In the genomic region with DNA sequence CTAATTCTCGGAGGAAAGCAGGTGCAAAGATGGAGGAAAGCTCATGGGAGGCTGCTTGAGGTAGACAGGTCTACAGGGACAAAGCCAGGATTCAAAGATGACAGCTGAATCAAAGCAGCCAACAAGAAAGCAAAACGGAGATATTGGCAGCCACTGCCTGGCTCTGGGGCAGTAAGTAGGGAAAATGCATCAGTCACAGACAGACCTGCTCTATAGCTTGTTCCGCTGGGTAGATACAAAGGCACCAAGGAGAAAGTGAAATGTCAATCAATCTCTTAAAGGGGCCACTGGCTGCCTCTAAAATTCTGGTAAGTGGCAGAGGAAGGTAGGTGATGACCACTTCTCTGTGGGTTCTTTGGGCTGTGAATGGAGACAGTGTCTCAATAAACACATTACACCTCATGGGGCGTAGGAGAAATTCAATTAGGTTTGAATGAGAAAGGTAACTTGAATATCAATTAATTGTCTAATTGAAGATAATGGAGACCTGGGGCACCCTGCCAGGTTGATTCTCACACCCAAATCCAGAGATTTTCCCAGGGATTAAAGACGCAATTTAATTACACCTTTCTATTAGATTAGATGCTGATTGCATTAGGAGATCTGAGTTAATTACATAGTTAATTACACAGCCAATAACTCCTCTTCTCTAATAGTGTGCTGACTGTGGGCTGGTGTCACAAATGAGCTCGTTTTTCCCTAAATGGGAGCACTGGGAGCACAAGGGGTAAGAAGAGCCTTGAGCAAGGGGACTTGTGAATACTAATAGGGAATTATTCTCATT, we compare ENCODE assay signal across 27 mouse cellular contexts.
DNase-seq lines count a peak whose midpoint lies in the region; ATAC-seq lines count a peak whose summit lies in the region.
"Had no signal": no experiment of that assay in that cellular context is flagged by ENCODE, and none has a peak within 500 bp of the region (broad histone marks: within the 10 kb centered on the region; RNA-seq: fewer than 3 reads in every experiment).

No protein-coding gene starts in this region.

- no peaks in the 10 kb centered on the region for H3K27me3 ChIP-seq in hindbrain, embryonic 12.5 days
- H3K27me3 ChIP-seq in hindbrain, embryonic 11.5 days (ENCODE audit: control insufficient read depth, insufficient read depth, low read length), result no peaks in the 10 kb centered on the region
- no peaks in the 10 kb centered on the region for H3K27me3 ChIP-seq in midbrain, embryonic 15.5 days (replicated peaks)
- no peaks in the 10 kb centered on the region for H3K27me3 ChIP-seq in midbrain, embryonic 16.5 days (ENCODE audit: control insufficient read depth, insufficient read depth, low read depth, low read length)
- H3K27me3 ChIP-seq in hindbrain, embryonic 16.5 days (replicated peaks; ENCODE audit: control insufficient read depth, insufficient read depth, low read length), result 0 out of 2 replicates have a peak, but pooled peaks cover 2% of the 10 kb centered on the region
- no peaks in the 10 kb centered on the region for H3K27me3 ChIP-seq in neural tube, embryonic 14.5 days (ENCODE audit: control insufficient read depth, insufficient read depth, low read length)
- H3K27me3 ChIP-seq: embryonic facial prominence, embryonic 12.5 days; heart, embryonic 12.5 days; kidney, embryonic 15.5 days; midbrain, embryonic 12.5 days had no signal

- H3K36me3 ChIP-seq in hindbrain, embryonic 12.5 days, result no peaks in the 10 kb centered on the region
- H3K36me3 ChIP-seq in hindbrain, embryonic 11.5 days (ENCODE audit: control insufficient read depth, insufficient read depth, low read length), result no peaks in the 10 kb centered on the region
- no peaks in the 10 kb centered on the region for H3K36me3 ChIP-seq in midbrain, embryonic 15.5 days (replicated peaks)
- no peaks in the 10 kb centered on the region for H3K36me3 ChIP-seq in midbrain, embryonic 16.5 days (ENCODE audit: control insufficient read depth, insufficient read depth, low read length)
- H3K36me3 ChIP-seq in hindbrain, embryonic 16.5 days (ENCODE audit: control insufficient read depth, insufficient read depth, low read length), result no peaks in the 10 kb centered on the region
- H3K36me3 ChIP-seq in neural tube, embryonic 14.5 days (ENCODE audit: control insufficient read depth, insufficient read depth, low read length), result no peaks in the 10 kb centered on the region
- H3K36me3 ChIP-seq: embryonic facial prominence, embryonic 12.5 days; heart, embryonic 12.5 days; kidney, embryonic 15.5 days; midbrain, embryonic 12.5 days had no signal

- H3K4me3 ChIP-seq in hindbrain, embryonic 12.5 days, result no peak overlapping the region
- no peak overlapping the region for H3K4me3 ChIP-seq in hindbrain, embryonic 11.5 days (ENCODE audit: low read depth, low read length)
- no peak overlapping the region for H3K4me3 ChIP-seq in midbrain, embryonic 15.5 days
- H3K4me3 ChIP-seq in midbrain, embryonic 16.5 days (ENCODE audit: low read depth, low read length), result no peak overlapping the region
- no peak overlapping the region for H3K4me3 ChIP-seq in hindbrain, embryonic 16.5 days (ENCODE audit: low read length)
- no peak overlapping the region for H3K4me3 ChIP-seq in neural tube, embryonic 14.5 days (ENCODE audit: low read depth, low read length)
- H3K4me3 ChIP-seq: embryonic facial prominence, embryonic 12.5 days; heart, adult 2 months; heart, embryonic 12.5 days; kidney, embryonic 15.5 days; midbrain, embryonic 12.5 days; myocyte had no signal

- no peaks in the 10 kb centered on the region for H3K9me3 ChIP-seq in hindbrain, embryonic 12.5 days (replicated peaks)
- no peaks in the 10 kb centered on the region for H3K9me3 ChIP-seq in hindbrain, embryonic 11.5 days (ENCODE audit: control insufficient read depth, low read length)
- no peaks in the 10 kb centered on the region for H3K9me3 ChIP-seq in midbrain, embryonic 15.5 days
- no peaks in the 10 kb centered on the region for H3K9me3 ChIP-seq in midbrain, embryonic 16.5 days (replicated peaks; ENCODE audit: control insufficient read depth, low read length, poor library complexity, severe bottlenecking)
- no peaks in the 10 kb centered on the region for H3K9me3 ChIP-seq in hindbrain, embryonic 16.5 days (ENCODE audit: control insufficient read depth, low read length)
- H3K9me3 ChIP-seq in neural tube, embryonic 14.5 days (ENCODE audit: control insufficient read depth, low read length), result no peaks in the 10 kb centered on the region
- H3K9me3 ChIP-seq: embryonic facial prominence, embryonic 12.5 days; heart, embryonic 12.5 days; kidney, embryonic 15.5 days; midbrain, embryonic 12.5 days had no signal

- DNase-seq in hindbrain, embryonic 11.5 days (ENCODE audit: low spot score), result no peak
- DNase-seq: adrenal gland, postnatal 36 days; B cell, adult 2 months; cerebellum, adult 9-10 months; cerebellum, postnatal 36 days; embryo, embryonic 11 days; heart, adult 2 months; heart, postnatal 4 days; kidney, adult 18-20 months; kidney, postnatal 25 days; liver; lung, adult 2 months; lung, postnatal 14 days; thymus, adult 2 months; thymus, postnatal 4 days had no signal

- H3K27ac ChIP-seq in hindbrain, embryonic 12.5 days, result no peak overlapping the region
- no peak overlapping the region for H3K27ac ChIP-seq in hindbrain, embryonic 11.5 days (ENCODE audit: low read depth, low read length)
- H3K27ac ChIP-seq in midbrain, embryonic 15.5 days, result no peak overlapping the region
- H3K27ac ChIP-seq in midbrain, embryonic 16.5 days (ENCODE audit: low read length), result no peak overlapping the region
- no peak overlapping the region for H3K27ac ChIP-seq in hindbrain, embryonic 16.5 days (ENCODE audit: low read depth, low read length)
- H3K27ac ChIP-seq in neural tube, embryonic 14.5 days (ENCODE audit: low read depth, low read length), result no peak overlapping the region
- H3K27ac ChIP-seq: embryonic facial prominence, embryonic 12.5 days; heart, adult 2 months; kidney, embryonic 15.5 days; liver, embryonic 14.5 days; midbrain, embryonic 12.5 days had no signal

- no peak overlapping the region for H3K9ac ChIP-seq in hindbrain, embryonic 12.5 days
- no peak overlapping the region for H3K9ac ChIP-seq in hindbrain, embryonic 11.5 days (ENCODE audit: low read depth, low read length)
- H3K9ac ChIP-seq in midbrain, embryonic 15.5 days, result no peak overlapping the region
- H3K9ac ChIP-seq in midbrain, embryonic 16.5 days (ENCODE audit: low read depth, low read length), result no peak overlapping the region
- no peak overlapping the region for H3K9ac ChIP-seq in hindbrain, embryonic 16.5 days (ENCODE audit: low read depth, low read length)
- H3K9ac ChIP-seq in neural tube, embryonic 14.5 days (replicated peaks; ENCODE audit: low read depth, low read length), result no peak overlapping the region
- H3K9ac ChIP-seq: embryonic facial prominence, embryonic 12.5 days; heart, embryonic 12.5 days; kidney, embryonic 15.5 days; liver, embryonic 14.5 days; midbrain, embryonic 12.5 days had no signal

- 52% methylated on average over 6 of the region's 6 CpGs for WGBS in hindbrain, embryonic 12.5 days
- 61% methylated on average over 6 of the region's 6 CpGs for WGBS in hindbrain, embryonic 11.5 days
- WGBS in midbrain, embryonic 15.5 days, result 44% methylated on average over 6 of the region's 6 CpGs
- 36% methylated on average over 6 of the region's 6 CpGs for WGBS in midbrain, embryonic 16.5 days
- 35% methylated on average over 6 of the region's 6 CpGs for WGBS in hindbrain, embryonic 16.5 days
- 42% methylated on average over 6 of the region's 6 CpGs for WGBS in neural tube, embryonic 14.5 days

- H3K4me1 ChIP-seq in hindbrain, embryonic 12.5 days, result no peaks in the 10 kb centered on the region; the same call in 1 of the 2 replicates
- no peaks in the 10 kb centered on the region for H3K4me1 ChIP-seq in hindbrain, embryonic 11.5 days (replicated peaks; ENCODE audit: control insufficient read depth, insufficient read depth, low read length)
- 0 out of 2 replicates have a peak, but pooled peaks cover 7% of the 10 kb centered on the region for H3K4me1 ChIP-seq in midbrain, embryonic 15.5 days
- peaks cover 6% of the 10 kb centered on the region; the same call in 1 of the 2 replicates for H3K4me1 ChIP-seq in midbrain, embryonic 16.5 days (ENCODE audit: control insufficient read depth, insufficient read depth, low read length)
- no peaks in the 10 kb centered on the region; the same call in 1 of the 2 replicates for H3K4me1 ChIP-seq in hindbrain, embryonic 16.5 days (ENCODE audit: control insufficient read depth, insufficient read depth, low read depth, low read length)
- H3K4me1 ChIP-seq in neural tube, embryonic 14.5 days (ENCODE audit: control insufficient read depth, insufficient read depth, low read length), result no peaks in the 10 kb centered on the region
- H3K4me1 ChIP-seq: embryonic facial prominence, embryonic 12.5 days; heart, embryonic 12.5 days; kidney, embryonic 15.5 days; midbrain, embryonic 12.5 days had no signal

- ATAC-seq in hindbrain, embryonic 12.5 days (ENCODE audit: low FRiP score), result peak; percentile 69
- ATAC-seq in hindbrain, embryonic 11.5 days (ENCODE audit: low FRiP score), result no peak
- peak; percentile 56; the same call in 1 of the 2 replicates for ATAC-seq in midbrain, embryonic 15.5 days (replicated peaks)
- no peak for ATAC-seq in midbrain, embryonic 16.5 days
- peak; percentile 64; the same call in 1 of the 2 replicates for ATAC-seq in hindbrain, embryonic 16.5 days
- peak; percentile 93 for ATAC-seq in neural tube, embryonic 14.5 days (ENCODE audit: low read depth)
- no peak for ATAC-seq in megakaryocyte progenitor cell, adult 5-6 weeks (replicated peaks; ENCODE audit: poor library complexity)

- no peak overlapping the region for H3K4me2 ChIP-seq in hindbrain, embryonic 12.5 days (replicated peaks)
- H3K4me2 ChIP-seq in hindbrain, embryonic 11.5 days (replicated peaks; ENCODE audit: low read depth, low read length), result no peak overlapping the region
- H3K4me2 ChIP-seq in midbrain, embryonic 15.5 days, result no peak overlapping the region
- no peak overlapping the region for H3K4me2 ChIP-seq in midbrain, embryonic 16.5 days (ENCODE audit: low read length)
- no peak overlapping the region for H3K4me2 ChIP-seq in hindbrain, embryonic 16.5 days (ENCODE audit: low read length)
- H3K4me2 ChIP-seq in neural tube, embryonic 14.5 days (ENCODE audit: low read depth, low read length), result no peak overlapping the region
- H3K4me2 ChIP-seq: embryonic facial prominence, embryonic 12.5 days; heart, embryonic 12.5 days; kidney, embryonic 15.5 days; midbrain, embryonic 12.5 days had no signal

Comparison
In these comparisons a context has a peak if more than half of its experiments do, and no peak if none do; other contexts are left out.
1. ATAC-seq: peak in hindbrain, embryonic 12.5 days (single experiment), midbrain, embryonic 15.5 days (single experiment), hindbrain, embryonic 16.5 days (single experiment) and neural tube, embryonic 14.5 days (single experiment); none in hindbrain, embryonic 11.5 days (single experiment), midbrain, embryonic 16.5 days (single experiment) and megakaryocyte progenitor cell, adult 5-6 weeks (single experiment).